Mouse (Mus musculus): ENCODE results near the gene Ofd1. TPM values are rescaled to one million over a fixed set of nuclear protein-coding genes. Genes with fewer than 3 reads are reported as not detected.
A peak's percentile ranks its signal among the peaks of the same experiment; 100 is the strongest.

Gene Ofd1
- polyA plus RNA-seq (2015; fragmentation: Nextera tagmentation; extraction: Ambion mirVana) = 2.6 and 3.7 TPM in 2 replicates

- WGBS (ENCODE audit: insufficient replicate concordance) = 11% methylated on average over 44 of the region's 44 CpGs
- peak within 1 kb of the TSS; percentile 75 for H3K4me2 ChIP-seq
- H3K27me3 ChIP-seq = peaks cover 6% of the 10 kb centered on the region; the same call in 1 of the 2 replicates
- H3K4me3 ChIP-seq (replicated peaks) = peak within 1 kb of the TSS; percentile 70
- ATAC-seq (ENCODE audit: low read depth) (peak; percentile 98), DNase-seq (peak; percentile 85)
- peaks cover 18% of the 10 kb centered on the region; the same call in 1 of the 2 replicates for H3K4me1 ChIP-seq (replicated peaks)
- H3K9me3 ChIP-seq (replicated peaks) = no peaks in the 10 kb centered on the region
- H3K27ac ChIP-seq = peak within 1 kb of the TSS; percentile 71
- no peaks in the 10 kb centered on the region for H3K36me3 ChIP-seq
- H3K9ac ChIP-seq = peak within 1 kb of the TSS; percentile 80
Measured at GRCm38 (mm10) chrX:166440616-166441063, at the start of gene Ofd1. Gene Ofd1, minus strand, starts transcription at chrX:166440704.

- ATAC-seq (ENCODE audit: low read depth) = peak; percentile 98
- Histone ChIP-seq H3K36me3 (peaks cover 6% of the 10 kb centered on the region; the same call in 1 of the 2 replicates), H3K4me2 (peak within 1 kb of the TSS; percentile 73), H3K4me3 (replicated peaks) (peak within 1 kb of the TSS; percentile 72), H3K9ac (peak within 1 kb of the TSS; percentile 78), H3K9me3 (replicated peaks) (no peaks in the 10 kb centered on the region), H3K27ac (peak within 1 kb of the TSS; percentile 68), H3K27me3 (no peaks in the 10 kb centered on the region), H3K4me1 (replicated peaks) (peaks cover 17% of the 10 kb centered on the region)
- DNase-seq = peak; percentile 90
- WGBS (ENCODE audit: insufficient replicate concordance) = 17% methylated on average over 41 of the region's 41 CpGs
Measured at GRCm38 (mm10) chrX:166479365-166479983, 39.0 kb upstream of the Ofd1 start, which contains the start of gene Rab9. Gene Rab9, minus strand, starts transcription at chrX:166479867.

GRCm38 (mm10) chrX:166478631-166479364, 38.3 kb upstream of the Ofd1 start:
- Histone ChIP-seq H3K27ac (peak overlapping the region; percentile 68), H3K27me3 (no peaks in the 10 kb centered on the region), H3K4me1 (replicated peaks) (peaks cover 20% of the 10 kb centered on the region), H3K36me3 (peaks cover 6% of the 10 kb centered on the region; the same call in 1 of the 2 replicates), H3K4me2 (peak overlapping the region; percentile 73), H3K9ac (peak overlapping the region; percentile 78), H3K9me3 (replicated peaks) (no peaks in the 10 kb centered on the region), H3K4me3 (replicated peaks) (peak overlapping the region; percentile 72)
- WGBS (ENCODE audit: insufficient replicate concordance) = 16% methylated on average over 28 of the region's 28 CpGs
- peak; percentile 11 for DNase-seq
- peak; percentile 30 for ATAC-seq (ENCODE audit: low read depth)

DNA sequence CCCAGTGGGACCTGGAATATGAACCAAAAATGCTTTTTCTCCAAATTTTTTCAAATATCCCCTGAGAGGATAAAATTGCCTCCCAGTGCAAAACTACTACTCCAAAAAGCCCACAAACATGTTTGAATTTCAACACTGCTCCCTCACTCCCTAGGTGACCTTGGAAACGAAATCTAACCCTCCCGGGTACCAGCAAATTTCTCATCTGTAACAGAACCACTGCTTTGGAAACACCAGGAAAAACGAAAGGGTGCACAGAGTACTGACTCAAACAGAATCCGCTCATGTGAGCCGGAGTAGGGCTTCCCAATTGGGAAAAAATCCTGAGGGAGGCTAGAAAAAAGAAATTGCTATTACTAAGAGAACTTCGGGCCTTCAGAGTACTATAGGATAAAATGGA, 36.9 kb upstream of the Ofd1 start:
- 76% methylated on average over 6 of the region's 6 CpGs for WGBS (ENCODE audit: insufficient replicate concordance)
- DNase-seq = no peak
- H3K4me2 ChIP-seq = peak overlapping the region; percentile 73
- no peaks in the 10 kb centered on the region for H3K27me3 ChIP-seq
- peaks cover 23% of the 10 kb centered on the region for H3K4me1 ChIP-seq (replicated peaks)
- no peak overlapping the region for H3K27ac ChIP-seq
- no peaks in the 10 kb centered on the region for H3K9me3 ChIP-seq (replicated peaks)
- peaks cover 6% of the 10 kb centered on the region; the same call in 1 of the 2 replicates for H3K36me3 ChIP-seq
- H3K9ac ChIP-seq = no peak overlapping the region
- H3K4me3 ChIP-seq (replicated peaks) = peak overlapping the region; percentile 22; the same call in 1 of the 2 replicates
- no peak for ATAC-seq (ENCODE audit: low read depth)

DNA sequence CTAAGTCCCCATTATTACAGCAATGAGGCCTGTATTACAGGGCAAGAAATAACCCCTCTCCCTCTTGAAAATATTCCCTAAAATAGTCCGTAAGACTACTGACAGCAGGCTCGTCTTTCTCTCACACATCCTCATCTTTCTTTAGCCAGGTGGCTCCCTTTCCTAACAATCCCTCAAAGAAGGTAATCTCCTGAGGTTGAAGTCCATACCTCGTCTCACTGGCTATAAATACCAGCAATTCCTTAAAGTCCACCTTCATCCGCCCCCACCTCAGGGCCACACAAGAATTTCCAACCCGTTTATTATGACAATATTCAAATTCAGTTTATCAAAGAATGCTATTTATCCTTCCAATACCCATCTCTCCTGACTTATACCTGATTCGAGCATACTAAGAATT, 32.1 kb upstream of the Ofd1 start:
- no peak overlapping the region for H3K9ac ChIP-seq
- no peak overlapping the region for H3K27ac ChIP-seq
- peaks cover 18% of the 10 kb centered on the region for H3K4me1 ChIP-seq (replicated peaks)
- ATAC-seq (ENCODE audit: low read depth) (no peak), DNase-seq (no peak)
- no peaks in the 10 kb centered on the region for H3K9me3 ChIP-seq (replicated peaks)
- H3K27me3 ChIP-seq = no peaks in the 10 kb centered on the region
- H3K4me3 ChIP-seq (replicated peaks) = no peak overlapping the region
- 72% methylated on average over 6 of the region's 6 CpGs for WGBS (ENCODE audit: insufficient replicate concordance)
- H3K4me2 ChIP-seq = no peak overlapping the region
- H3K36me3 ChIP-seq = peaks cover 6% of the 10 kb centered on the region; the same call in 1 of the 2 replicates

GRCm38 (mm10) chrX:166468321-166468720, 27.8 kb upstream of the Ofd1 start:
- no peak overlapping the region for H3K27ac ChIP-seq
- no peak overlapping the region for H3K9ac ChIP-seq
- WGBS (ENCODE audit: insufficient replicate concordance) = 90% methylated on average over 7 of the region's 7 CpGs
- ATAC-seq (ENCODE audit: low read depth) (no peak), DNase-seq (no peak)
- no peaks in the 10 kb centered on the region for H3K9me3 ChIP-seq (replicated peaks)
- no peaks in the 10 kb centered on the region for H3K36me3 ChIP-seq
- H3K27me3 ChIP-seq = no peaks in the 10 kb centered on the region
- H3K4me3 ChIP-seq (replicated peaks) = no peak overlapping the region
- no peaks in the 10 kb centered on the region for H3K4me1 ChIP-seq (replicated peaks)
- no peak overlapping the region for H3K4me2 ChIP-seq

DNA sequence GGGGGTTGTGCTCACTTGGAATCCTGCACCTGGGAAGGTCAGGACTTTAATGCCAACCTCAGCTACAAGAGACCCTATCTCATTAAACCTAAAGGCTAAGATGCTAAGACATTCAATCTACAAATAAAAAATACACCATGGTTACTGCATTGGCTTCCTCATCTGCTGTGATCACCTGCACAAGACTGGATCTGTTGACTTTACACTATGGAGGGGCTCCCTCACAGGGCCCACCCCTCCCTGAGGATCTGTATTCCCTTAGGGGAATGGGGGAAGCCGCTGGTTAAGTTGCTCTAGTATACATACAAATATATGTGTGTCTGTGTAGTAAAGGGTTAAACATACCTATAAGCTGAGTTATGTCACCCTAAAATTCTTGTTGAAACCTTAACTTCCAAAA, 15.0 kb upstream of the Ofd1 start:
- no peaks in the 10 kb centered on the region for H3K4me1 ChIP-seq (replicated peaks)
- peaks cover 12% of the 10 kb centered on the region; the same call in 1 of the 2 replicates for H3K36me3 ChIP-seq
- no peak overlapping the region for H3K4me3 ChIP-seq (replicated peaks)
- DNase-seq = no peak
- H3K27me3 ChIP-seq = no peaks in the 10 kb centered on the region
- H3K27ac ChIP-seq = no peak overlapping the region
- no peak for ATAC-seq (ENCODE audit: low read depth)
- H3K9ac ChIP-seq = no peak overlapping the region
- WGBS (ENCODE audit: insufficient replicate concordance) = 62% methylated on average over 1 of the region's 1 CpGs
- no peaks in the 10 kb centered on the region for H3K9me3 ChIP-seq (replicated peaks)
- no peak overlapping the region for H3K4me2 ChIP-seq

GRCm38 (mm10) chrX:166454331-166454730, 13.8 kb upstream of the Ofd1 start:
- Histone ChIP-seq H3K4me2 (no peak overlapping the region), H3K27me3 (no peaks in the 10 kb centered on the region), H3K27ac (no peak overlapping the region), H3K4me1 (replicated peaks) (no peaks in the 10 kb centered on the region), H3K9ac (no peak overlapping the region), H3K4me3 (replicated peaks) (no peak overlapping the region), H3K9me3 (replicated peaks) (no peaks in the 10 kb centered on the region), H3K36me3 (peaks cover 12% of the 10 kb centered on the region; the same call in 1 of the 2 replicates)
- ATAC-seq (ENCODE audit: low read depth) (no peak), DNase-seq (no peak)
- 50% methylated on average over 3 of the region's 3 CpGs for WGBS (ENCODE audit: insufficient replicate concordance)

DNA sequence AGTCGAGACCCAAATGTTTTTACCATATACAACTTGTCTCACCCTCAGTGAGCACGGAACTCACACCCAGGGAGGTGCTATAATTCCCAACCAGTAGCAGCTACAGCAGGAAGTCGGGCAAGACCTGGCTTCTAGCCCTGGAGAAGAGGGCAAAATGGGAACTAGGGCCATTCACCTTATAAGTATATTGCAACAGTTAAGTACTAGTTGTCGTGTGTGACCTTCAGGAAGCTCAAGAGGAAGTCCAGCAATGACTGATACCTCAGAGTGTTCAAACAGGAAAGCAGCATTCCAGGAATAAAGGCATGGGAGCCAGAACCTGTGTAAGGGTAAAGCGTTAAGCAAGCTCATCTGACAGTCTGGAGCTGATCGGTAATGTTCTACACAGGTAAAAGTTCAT, 13.0 kb upstream of the Ofd1 start:
- Histone ChIP-seq H3K9me3 (replicated peaks) (no peaks in the 10 kb centered on the region), H3K36me3 (peaks cover 12% of the 10 kb centered on the region; the same call in 1 of the 2 replicates), H3K4me2 (no peak overlapping the region), H3K9ac (no peak overlapping the region), H3K4me1 (replicated peaks) (no peaks in the 10 kb centered on the region), H3K27ac (no peak overlapping the region), H3K4me3 (replicated peaks) (no peak overlapping the region), H3K27me3 (no peaks in the 10 kb centered on the region)
- WGBS (ENCODE audit: insufficient replicate concordance) = 52% methylated on average over 6 of the region's 6 CpGs
- DNase-seq (no peak), ATAC-seq (ENCODE audit: low read depth) (no peak)

GRCm38 (mm10) chrX:166444552-166444951, 4.0 kb upstream of the Ofd1 start:
- Histone ChIP-seq H3K27me3 (peaks cover 6% of the 10 kb centered on the region; the same call in 1 of the 2 replicates), H3K27ac (no peak overlapping the region), H3K9ac (no peak overlapping the region), H3K4me3 (replicated peaks) (no peak overlapping the region), H3K4me2 (no peak overlapping the region), H3K4me1 (replicated peaks) (peaks cover 16% of the 10 kb centered on the region; the same call in 1 of the 2 replicates), H3K36me3 (no peaks in the 10 kb centered on the region), H3K9me3 (replicated peaks) (no peaks in the 10 kb centered on the region)
- DNase-seq (no peak), ATAC-seq (ENCODE audit: low read depth) (no peak)
- WGBS (ENCODE audit: insufficient replicate concordance) = 29% methylated on average over 3 of the region's 3 CpGs

GRCm38 (mm10) chrX:166440036-166440615, 378 bp downstream of the Ofd1 start, which contains the start of gene Trappc2:
Gene Trappc2, plus strand, starts transcription at chrX:166440574.
- Histone ChIP-seq H3K4me2 (peak within 1 kb of the TSS; percentile 75), H3K9ac (peak within 1 kb of the TSS; percentile 80), H3K27me3 (peaks cover 6% of the 10 kb centered on the region; the same call in 1 of the 2 replicates), H3K27ac (peak within 1 kb of the TSS; percentile 71), H3K9me3 (replicated peaks) (no peaks in the 10 kb centered on the region), H3K36me3 (no peaks in the 10 kb centered on the region), H3K4me3 (replicated peaks) (peak within 1 kb of the TSS; percentile 70), H3K4me1 (replicated peaks) (peaks cover 13% of the 10 kb centered on the region; the same call in 1 of the 2 replicates)
- ATAC-seq (ENCODE audit: low read depth) (no peak; the same call in 1 of the 2 replicates), DNase-seq (no peak)
- 9% methylated on average over 35 of the region's 36 CpGs for WGBS (ENCODE audit: insufficient replicate concordance)
